Mouse (Mus musculus) heart, postnatal 14 days (tissue): ENCODE data around the gene Bptf. TPM values are rescaled to one million over a fixed set of nuclear protein-coding genes. Genes with fewer than 3 reads are reported as not detected.
"Not testable (repeated sequence)": the region's sequence is repeated elsewhere in the genome, so short reads cannot be mapped to it uniquely, and the experiment has no call there.

Experiments
- DNase-seq, 2 experiments: peaks; one replicate each; pipeline ENCODE4 v3.0.0; 2021 to 2022
- intact Hi-C: fragments of 180-260 bp; cut with DNase I; formaldehyde crosslinking; loops from one replicate; pipeline ENCODE4 v1.15.1; 2025
- total RNA-seq, 2 experiments: library from RNA; stranded (reverse); gene quantifications; 2 replicates each; pipeline ENCODE4 v1.2.3; 2021

Bptf gene
- total RNA-seq, 2 experiments from 2014 or later = 34.8 to 38.6 TPM

- DNase-seq = no peak
- intact Hi-C loops = no loop called here
Measured at GRCm38 (mm10) chr11:107063067-107063466, 68.9 kb downstream of the Bptf start.

GRCm38 (mm10) chr11:107060941-107061340, 71.0 kb downstream of the Bptf start:
- intact Hi-C loops = no loop called here
- no peak for DNase-seq

GRCm38 (mm10) chr11:107059634-107060033, 72.3 kb downstream of the Bptf start:
- intact Hi-C loops = not testable (repeated sequence)

DNA sequence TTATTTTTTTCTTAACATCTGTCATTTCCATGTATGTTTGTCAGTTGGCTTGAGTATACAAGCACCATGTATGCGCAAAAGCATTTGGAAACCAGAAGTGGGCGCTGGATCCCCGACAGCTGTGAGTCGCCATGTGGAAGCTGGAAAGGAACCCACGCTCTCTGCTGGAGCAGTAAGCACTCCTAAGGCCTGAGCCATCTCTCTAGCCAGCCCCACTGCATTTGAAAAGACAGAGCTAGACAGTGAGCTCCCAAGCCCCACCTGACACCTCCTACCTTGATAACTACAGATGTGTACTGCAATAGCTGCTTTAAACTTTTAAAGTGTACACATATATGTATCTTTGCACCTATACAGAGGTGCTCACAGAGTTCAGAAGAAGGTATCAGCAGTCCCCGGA, 74.5 kb downstream of the Bptf start:
- intact Hi-C loops = no loop called here
- DNase-seq = peak in 1 of 2 experiments; percentile 26

More at GRCm38 (mm10) chr11:107059634-107060033, 72.3 kb downstream of the Bptf start:
- DNase-seq = not testable (repeated sequence)

DNA sequence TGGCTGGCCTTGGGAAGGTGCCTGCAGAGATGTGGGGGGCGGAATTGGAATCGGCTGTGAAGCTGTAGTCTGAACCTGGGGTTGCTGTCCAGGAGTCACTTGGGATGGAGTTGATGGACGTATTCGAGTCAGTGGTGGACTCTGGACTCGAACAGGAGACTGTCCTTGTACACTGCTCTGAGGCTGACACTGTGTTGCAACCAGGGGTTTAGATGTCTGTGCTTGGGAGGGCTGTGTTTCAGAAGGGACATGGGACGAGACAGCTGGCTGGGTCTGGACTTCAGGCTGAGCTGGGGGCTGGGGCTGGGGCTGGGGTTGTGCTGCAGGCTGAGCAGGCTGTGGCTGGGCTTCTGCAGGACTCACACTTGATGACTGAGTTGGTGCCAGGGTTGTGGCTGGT, 77.1 kb downstream of the Bptf start:
- intact Hi-C loops = no loop called here
- DNase-seq = no peak

DNA sequence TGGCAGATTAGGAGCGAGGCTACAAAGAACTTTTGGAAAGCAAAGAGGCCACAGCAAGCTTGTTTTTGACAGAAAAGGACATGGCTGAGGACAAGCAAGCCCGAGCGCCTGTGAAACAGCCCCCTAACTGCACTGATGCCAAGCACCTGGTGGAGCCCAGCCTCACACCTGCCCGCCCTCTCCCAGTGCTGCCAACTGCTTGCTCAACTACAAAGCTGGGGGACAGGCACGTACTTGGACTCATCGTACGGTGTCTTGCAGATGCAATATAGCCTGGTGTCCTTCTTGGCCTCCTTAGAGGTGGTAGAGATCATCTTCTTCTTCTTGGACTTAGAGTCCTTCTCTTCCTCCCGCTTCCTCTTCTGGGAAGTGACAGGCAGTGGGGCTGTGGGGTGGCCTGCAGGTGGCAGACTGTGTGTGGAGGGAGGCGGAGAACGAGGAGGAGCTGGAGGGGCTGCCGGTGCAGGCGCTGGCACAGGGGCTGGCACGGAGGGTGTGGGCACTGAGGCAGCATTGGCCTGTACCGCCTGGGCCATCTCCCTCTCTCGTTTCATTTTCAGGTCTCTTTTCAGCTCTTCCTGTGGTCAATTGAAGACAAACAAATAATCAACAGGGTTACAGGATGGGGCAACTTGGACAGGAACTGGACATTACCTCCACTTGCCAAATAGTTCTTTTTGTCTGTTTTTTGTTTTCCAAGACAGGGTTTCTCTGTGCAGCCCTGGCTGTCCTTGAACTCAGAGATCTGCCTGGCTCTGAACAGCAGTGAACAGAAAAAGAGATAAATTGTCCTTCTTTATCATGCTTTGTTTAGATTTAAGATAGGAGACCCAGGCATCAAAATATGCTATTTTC, 84.9 kb downstream of the Bptf start:
- intact Hi-C loops = no loop called here

DNA sequence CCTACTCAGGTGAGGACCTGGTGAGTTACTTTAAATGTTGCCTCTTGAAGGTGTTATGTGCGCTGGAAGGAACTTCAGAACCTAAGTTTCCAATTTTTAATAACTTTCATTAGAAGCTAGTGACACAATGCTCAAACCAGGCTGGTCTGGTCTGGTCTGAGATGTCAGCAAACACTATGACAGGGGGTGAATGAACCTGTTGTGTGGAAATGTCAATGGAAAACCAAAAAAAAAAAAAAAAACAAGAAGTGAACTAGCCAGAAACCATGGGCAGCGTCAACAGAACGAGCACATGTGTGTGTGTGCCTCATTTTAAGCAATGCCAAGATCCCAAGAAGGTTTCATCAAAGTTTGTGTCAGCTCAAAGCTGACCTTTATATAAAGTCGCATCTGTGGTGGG, 86.4 kb downstream of the Bptf start:
- no peak for DNase-seq
- intact Hi-C loops = no loop called here

More for the DNA sequence above, 84.9 kb downstream of the Bptf start:
- no peak for DNase-seq

DNA sequence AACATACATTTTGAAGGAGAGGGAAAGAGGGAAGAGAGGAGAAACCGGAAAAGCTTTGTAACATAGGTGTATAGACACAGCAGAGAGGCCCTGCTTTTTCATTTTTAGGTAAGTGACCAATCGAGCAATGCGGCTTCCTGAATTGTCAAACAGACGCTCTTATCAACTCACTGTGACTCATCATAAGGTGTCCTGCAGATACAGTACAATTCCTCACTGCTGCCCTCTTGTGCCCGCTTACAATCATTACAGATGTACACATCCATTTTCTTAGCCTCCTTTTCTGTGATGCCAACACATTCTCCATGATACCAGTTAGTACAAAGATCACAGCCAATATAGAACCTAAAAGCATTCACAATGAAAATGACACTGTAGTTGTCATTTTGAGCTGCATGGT, 87.6 kb downstream of the Bptf start:
- peak; percentile 69 to 79 for DNase-seq
- intact Hi-C loops = loop anchor here (5.0 kb wide), 1 partner anchor 197 kb away; no protein-coding TSS in a partner anchor

DNA sequence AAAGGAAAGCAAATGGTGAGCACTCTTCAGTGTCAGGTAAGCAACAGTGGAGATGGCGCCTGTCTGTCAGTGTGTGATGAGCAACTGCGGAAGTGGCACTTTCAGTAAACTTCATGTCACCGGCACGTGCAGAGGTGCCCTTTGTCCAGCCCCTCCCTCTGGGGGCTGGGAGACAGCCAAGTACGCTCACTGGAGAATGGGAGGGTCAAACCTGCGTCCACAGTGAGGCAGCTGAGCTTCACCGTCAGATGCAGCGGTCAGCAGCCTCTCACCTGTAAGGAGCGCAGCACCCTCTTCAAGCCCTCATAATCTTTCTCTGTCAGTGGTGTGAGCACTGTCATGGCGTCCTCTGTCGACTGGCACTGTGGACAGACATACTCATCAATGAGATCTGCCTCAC, 88.6 kb downstream of the Bptf start:
- DNase-seq = no peak
- intact Hi-C loops = loop anchor here (5.0 kb wide), 1 partner anchor 196 kb away; no protein-coding TSS in a partner anchor

GRCm38 (mm10) chr11:107041396-107041795, 90.5 kb downstream of the Bptf start:
- DNase-seq = no peak
- intact Hi-C loops = loop anchor here (5.0 kb wide), 1 partner anchor 194 kb away; no protein-coding TSS in a partner anchor

GRCm38 (mm10) chr11:107039417-107039816, 92.5 kb downstream of the Bptf start:
- intact Hi-C loops = no loop called here
- no peak for DNase-seq

DNA sequence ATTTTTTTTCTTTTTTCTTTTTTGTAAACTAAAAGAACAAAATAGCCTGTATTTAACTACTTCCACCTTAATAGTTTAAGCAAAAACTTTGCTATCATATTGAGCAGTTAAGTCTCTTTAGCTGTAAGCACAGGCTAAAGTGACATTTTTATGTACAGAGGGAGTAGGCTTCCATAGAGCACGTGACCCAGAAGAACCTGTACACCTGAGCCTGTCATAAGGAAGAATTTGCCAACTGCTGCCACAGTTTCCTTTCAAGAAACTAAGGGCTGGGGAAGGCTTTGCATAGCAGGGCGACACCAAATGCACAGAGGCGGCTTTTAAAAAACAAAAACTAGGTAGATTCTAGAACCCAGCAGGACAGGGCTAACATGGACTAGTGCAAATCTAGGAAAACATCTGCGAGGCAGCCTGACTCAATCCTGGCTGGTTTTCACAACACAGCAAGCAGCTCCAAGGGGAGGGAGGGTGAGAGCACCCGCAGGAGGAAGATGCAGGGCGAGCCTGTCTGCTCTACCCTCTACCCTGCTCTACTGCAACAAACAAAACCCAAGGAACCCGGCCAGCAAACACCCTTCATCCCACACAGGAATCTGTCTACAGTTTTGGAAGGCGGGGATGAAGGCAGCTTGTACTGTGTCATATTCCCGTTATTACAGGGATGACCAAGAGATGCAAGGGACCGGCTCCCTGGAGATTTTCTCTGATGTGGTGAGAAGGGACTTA, 97.7 kb downstream of the Bptf start:
- intact Hi-C loops = no loop called here
- DNase-seq = no peak

GRCm38 (mm10) chr11:107031635-107032034, 100.3 kb downstream of the Bptf start:
- DNase-seq = no peak
- intact Hi-C loops = no loop called here

DNA sequence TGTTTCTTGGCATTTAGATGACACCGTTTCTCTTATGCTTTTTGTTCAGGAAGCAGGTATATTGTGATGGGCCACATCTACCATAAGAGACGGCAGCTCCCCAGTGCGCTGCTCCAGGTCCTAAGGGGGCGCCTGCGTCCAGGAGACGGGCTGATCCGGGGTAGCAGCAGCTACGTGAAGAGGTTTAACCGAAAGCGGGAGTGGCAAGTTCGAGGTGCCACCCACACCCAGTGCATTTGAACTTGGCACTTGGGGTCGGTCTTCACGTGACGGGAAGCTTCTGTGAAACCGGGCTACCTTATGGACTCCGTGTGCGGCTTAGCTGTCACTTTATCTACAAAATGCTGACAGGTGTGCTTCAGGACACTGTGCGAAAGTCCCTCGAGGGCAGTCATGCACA, 102.4 kb downstream of the Bptf start:
- intact Hi-C loops = no loop called here

GRCm38 (mm10) chr11:107028754-107029153, 103.2 kb downstream of the Bptf start:
- intact Hi-C loops = no loop called here

More for the DNA sequence above, 102.4 kb downstream of the Bptf start:
- no peak for DNase-seq

GRCm38 (mm10) chr11:107028275-107028618, 103.7 kb downstream of the Bptf start:
- intact Hi-C loops = no loop called here
- DNase-seq = no peak

More at GRCm38 (mm10) chr11:107028754-107029153, 103.2 kb downstream of the Bptf start:
- no peak for DNase-seq

GRCm38 (mm10) chr11:107027431-107028274, 104.3 kb downstream of the Bptf start:
- intact Hi-C loops = no loop called here
- peak; percentile 92 to 94 for DNase-seq

DNA sequence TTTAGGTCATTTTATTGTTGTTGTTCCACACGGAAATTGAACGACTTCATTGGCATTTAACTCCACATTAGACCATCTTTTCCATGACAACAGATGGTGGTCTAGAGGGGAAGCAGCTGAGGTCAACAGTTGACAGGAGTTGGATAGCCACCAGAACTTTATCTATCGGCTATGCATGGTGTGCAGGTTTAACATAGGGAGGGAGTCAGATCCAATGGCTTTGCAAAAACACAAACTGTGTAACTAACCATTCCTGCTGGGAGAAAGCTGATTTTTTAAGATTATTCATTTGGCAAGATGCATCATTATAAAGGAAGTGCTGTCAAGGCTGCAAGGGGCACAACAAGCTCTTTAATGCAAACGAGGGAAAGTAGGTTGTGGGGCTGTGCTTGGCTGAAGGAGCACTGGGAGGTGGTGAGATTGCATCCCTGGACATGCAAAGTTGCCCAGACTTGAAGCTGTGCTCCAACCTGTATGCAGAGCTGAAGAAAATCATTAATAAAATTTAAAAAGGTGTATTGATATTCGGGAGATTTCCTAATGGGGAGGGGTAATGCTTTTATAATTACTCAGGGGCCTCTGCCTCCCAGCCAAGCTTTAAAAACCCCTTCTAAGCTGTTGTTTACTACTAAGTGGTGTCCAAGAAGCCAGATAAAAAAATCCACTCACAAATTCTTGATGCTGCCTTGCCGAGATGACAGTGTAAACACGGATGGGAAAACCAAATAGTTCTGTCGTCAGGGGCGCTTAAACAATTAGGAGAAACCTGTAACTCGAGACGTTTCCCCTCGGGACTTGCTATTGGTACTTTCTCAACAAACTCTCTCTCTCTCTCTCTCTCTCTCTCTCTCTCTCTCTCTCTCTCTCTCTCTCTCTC, 105.1 kb downstream of the Bptf start:
- intact Hi-C loops = no loop called here
- no peak for DNase-seq
